Mouse (Mus musculus): ENCODE measurements around the gene Rnf135.
"Not testable (repeated sequence)": the region's sequence is repeated elsewhere in the genome, so short reads cannot be mapped to it uniquely, and the experiment has no call there.

The Rnf135 gene

DNA sequence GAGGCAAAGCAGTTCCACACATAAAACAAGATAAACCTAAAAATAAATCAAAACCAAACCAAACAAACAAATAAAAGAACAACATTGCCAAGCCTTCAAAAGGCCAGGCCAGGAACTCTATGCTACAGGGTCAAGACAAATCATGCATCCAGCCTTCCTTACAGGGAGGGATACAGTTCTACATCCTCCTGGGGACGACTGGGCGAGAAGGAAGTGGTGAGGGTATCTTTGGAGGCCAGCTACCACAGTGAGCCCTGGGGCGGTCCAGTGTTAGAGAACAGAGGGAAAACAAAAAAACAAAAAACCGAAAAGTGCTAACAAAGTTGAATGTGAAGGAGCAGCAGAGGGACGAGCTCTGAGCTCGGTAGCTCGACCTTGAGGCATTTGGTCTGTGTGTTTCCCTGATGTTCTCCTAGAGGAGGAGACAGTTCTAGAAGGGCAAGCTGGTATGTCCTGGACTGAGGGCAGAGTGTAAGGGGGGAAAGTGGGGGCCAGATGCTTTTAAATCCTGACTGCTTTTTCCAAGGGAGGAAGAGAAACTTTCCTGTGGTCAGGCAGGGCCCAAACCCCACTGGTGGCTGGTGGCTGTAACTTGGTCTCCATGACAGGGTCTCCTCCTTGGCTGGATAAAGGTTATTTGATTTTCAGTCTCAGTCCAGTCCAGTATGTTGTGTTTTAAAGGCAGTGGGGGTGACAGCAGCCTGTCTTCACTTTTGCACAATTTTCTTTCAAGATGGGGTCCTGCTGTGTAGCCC is 20.1 kb upstream of the Rnf135 start:
- no peak for DNase-seq (ENCODE audit: low spot score)

DNA sequence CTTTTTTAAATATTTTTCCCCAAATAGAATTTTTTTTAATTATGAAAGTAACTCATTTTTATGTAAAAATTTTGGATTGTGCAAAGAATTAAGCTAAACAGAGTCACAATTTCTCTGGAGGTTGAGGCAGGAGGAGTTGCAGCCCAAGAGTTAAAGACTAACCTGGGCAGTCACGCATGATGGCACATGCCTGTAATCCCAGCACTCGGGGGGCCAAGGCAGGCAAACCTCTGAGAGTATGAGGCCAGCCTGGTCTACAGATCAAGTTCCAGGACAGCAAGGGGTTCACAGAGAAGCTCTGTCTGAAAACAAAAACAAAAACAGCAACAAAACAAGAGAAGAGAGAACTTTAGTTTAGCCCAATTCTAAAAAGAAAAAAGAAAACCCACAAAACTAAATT is 19.4 kb upstream of the Rnf135 start:
- no peak for DNase-seq (ENCODE audit: low spot score)

DNA sequence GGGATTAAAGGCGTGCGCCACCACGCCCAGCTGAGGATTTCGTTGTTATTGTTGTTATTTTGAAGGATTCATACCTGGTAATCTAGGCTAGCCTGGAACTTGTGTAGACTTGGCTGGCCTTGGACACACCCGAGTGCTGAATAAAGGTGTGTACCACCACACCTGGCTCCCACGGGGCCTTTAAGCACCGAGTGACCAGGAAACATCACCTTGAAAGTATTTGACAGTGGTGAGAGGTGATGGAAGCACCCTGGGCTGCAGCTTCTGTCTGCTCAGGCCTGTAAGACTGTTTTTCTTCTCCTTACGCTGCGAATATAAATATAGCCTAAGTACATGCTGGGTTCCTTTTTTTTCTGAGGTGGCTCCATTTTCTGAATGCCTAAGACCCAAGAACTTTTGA is 15.5 kb upstream of the Rnf135 start:
- DNase-seq (ENCODE audit: low spot score) = no peak

DNA sequence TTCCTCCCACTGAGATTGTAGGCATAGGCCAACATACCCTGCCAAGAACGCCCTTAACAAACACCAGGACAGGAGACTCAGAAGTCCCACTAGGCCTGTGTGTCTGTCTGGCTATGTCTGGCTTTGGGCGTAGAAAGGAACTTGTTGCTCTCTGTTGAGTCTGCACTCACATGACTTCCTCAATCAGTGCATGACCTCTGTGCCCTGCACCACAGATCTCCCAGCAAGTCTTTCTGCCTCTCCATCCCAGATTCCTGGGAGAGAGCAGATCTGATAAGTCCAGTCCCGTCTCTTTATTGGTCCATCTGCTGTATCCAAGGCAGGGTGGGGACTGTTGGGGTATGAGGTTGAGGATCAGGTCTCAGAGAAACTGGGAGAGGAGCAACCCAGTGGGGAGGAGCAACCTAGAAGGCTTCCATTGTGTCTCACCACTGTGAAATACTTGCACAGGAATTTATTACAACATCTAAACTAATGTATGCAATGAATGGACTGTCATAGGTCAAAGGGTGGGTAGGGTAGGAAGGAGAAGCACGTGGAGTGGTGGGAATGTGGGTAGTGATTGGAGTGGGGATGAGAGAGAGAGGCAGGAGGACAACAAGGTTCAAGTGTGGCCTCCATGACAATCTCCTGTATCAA is 14.9 kb upstream of the Rnf135 start:
- no peak for DNase-seq (ENCODE audit: low spot score)

DNA sequence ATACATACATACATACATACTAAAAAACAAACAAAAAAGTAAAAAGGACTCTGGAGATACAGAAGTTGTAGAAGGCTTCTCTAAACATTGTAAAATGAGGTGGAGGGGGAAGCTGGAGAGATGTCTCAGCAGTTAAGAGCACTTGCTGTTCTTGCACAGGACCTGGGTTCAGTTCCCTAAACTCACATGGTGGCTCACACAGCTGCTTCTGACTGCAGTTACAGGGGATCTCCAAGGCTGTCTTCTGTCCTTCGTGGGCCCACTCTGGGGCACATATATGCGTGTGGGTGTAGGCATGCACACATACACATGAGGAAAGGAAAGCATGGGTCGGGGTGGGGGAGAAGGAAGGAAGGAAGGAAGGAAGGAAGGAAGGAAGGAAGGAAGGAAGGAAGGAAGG is 14.0 kb upstream of the Rnf135 start:
- no peak for DNase-seq (ENCODE audit: low spot score)

DNA sequence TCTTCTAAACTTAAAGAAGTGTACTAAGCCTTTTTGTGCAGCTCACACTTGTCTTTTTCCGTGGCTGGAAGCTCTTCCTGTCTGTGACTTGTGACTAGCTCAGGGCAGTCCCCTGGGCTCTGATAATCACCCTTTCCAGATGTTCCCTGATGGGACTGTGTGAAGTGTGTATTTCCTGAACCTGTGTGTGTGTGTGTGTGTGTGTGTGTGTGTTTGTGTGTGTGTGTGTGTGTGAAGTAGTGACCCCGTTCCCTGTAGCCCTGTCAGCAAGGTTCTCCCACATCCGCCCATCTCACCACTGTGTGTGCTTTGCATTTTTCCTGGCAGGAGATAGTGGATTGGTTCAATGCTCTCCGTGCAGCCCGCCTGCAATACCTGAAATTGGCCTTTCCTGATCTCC is 13.3 kb upstream of the Rnf135 start:
- DNase-seq (ENCODE audit: low spot score) = no peak

DNA sequence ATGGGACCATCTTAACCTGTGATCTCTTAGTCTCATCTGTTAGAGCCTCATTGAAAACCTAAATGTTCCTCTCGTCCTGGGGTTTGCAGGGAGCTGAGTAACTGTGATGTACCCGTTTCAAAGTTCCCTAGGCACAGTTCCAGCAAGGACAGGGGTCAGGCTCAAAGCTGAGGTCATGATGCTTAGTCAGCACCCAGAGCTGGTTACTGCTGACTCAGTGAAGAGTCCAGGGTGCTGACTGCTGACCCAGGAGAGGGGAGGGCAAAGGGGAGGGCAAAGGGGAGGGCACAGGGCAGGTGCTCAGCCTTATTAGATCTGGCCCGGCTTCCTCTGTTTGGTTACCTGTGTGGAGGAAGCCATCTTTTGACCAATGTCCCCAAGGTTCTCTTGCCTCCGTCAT is 11.8 kb upstream of the Rnf135 start:
- DNase-seq (ENCODE audit: low spot score) = no peak

DNA sequence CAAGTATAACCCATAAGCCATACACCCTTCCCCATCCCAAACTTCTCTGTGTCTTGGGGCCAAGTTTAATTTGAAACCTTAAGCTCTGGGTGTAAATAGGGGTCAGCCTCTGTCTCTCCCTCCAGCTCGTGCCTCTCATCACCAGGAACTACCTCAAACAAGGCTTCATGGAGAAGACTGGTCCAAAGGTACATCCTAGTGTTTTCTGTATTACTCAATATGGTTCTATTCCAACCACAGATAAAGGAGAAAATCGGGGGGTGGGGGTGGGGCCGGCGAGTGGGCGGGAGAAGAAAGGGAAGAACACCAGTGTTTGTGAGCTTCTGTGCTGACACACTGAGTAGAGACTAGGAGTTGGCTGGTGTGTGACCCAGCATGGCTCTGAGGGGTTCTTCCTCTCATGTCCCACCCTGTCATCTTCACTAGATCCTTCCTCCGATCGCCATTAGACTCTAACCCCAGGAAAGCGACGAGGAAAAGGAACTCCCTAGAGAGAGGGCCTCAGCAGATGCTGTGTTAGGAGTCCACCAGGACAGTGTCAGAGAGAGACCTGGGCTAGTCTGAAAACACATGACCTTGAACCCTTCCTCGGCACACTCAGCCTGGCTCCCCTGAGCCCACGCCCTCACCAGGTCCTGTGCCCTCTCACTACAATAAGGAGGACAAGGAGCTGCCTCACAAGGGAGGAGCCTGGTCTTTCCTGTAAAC is 9.5 kb upstream of the Rnf135 start:
- DNase-seq (ENCODE audit: low spot score) = no peak

DNA sequence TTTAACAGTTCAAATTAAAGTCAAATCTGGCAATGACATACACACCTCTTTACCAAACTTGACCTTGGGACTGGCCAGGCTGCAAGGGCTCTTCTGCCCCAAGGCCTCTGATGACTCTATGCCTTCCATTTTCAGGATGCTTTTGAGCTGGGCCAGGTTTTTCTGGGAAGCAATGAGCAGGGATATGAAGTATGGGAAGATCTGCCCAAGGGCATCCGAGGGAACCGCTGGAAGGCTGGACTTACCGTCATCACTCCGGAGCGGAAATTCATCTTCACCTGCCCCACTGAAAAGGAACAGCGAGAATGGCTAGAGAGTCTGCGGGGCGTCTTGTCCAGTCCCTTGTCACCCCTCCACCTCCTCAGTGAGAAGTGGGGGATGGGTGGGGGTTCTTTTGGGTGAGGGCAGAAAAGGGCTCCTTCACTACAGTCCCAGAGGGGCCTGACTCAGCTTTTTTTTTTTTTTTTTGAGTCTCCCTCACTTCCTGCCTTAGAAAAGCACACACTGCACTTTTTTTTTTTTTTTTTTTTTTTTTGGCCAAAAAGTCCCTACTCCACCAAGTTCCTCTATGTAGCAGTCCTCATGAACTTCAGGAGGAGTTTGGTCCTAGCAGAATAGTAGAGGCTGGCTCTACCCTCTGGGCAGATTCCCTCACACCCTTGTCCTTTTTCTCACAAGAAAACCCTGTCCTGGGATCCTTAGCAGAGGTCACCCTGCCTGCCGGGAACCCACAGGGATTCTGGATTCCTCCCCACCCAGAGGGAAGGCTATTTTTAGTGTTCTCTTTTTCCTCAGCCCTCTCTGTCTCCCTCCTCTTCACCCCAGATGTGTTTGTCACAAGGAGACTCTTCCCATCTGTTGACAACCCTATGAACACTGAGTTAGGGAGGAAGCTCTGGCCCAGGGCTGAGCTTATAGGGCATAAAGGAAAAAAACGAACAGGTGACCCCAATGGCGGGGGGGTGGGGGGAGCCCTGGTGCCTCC is 6.4 kb upstream of the Rnf135 start:
- DNase-seq (ENCODE audit: low spot score) = no peak

DNA sequence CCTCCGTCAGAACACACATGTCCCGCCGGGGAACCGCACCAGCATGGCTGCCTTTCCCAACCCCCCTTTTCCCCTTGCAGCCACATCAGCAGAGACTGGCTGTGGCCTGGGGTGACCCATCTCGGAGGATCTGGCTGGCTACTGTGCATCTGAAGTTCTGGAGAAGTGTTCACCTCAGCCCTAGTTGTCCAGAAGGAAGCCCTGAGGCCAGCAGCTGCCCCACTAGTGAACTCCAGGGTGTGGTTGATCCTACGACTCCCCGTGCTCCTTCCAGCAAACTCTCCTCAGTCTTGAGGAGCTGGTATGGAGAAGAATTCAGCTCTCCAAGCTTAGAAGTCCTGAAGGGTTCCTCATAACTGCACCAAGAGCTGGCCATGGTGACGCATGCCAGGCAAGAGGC is 5.3 kb upstream of the Rnf135 start:
- DNase-seq (ENCODE audit: low spot score) = no peak

DNA sequence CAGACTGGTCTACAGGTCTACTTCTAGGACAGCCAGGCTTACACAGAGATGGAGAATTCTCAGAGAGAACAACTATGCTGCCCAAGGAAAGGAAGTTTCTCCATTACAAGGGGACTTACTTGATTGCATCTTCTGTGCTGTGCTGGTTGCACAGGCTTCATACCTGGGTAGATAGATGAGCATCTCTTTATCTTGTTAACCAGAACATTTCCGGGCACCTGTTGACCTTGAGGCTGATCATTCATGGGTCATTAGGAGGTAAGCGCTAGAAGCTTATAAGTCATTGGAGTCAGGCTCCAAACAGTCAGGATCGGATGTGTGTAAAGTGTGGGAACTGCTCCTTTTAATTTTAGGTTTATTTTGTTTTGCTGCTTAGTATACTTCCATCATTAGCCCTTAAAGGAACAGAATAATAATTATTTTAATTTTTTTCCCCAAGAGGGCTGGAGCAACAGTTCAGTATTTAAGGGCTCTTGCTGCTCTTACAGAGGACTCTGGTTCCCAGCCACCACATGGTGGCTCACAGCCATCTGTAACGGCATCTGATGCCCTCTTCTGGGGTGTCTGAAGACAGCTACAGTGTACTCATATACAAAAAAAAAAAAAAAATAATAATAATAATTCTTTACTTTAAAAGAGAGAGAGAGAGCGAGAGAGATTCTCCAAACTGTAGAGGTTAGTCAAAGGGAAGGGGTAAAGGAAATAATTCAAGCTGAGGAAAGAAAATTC is 2.5 kb upstream of the Rnf135 start:
- DNase-seq (ENCODE audit: low spot score) = no peak

DNA sequence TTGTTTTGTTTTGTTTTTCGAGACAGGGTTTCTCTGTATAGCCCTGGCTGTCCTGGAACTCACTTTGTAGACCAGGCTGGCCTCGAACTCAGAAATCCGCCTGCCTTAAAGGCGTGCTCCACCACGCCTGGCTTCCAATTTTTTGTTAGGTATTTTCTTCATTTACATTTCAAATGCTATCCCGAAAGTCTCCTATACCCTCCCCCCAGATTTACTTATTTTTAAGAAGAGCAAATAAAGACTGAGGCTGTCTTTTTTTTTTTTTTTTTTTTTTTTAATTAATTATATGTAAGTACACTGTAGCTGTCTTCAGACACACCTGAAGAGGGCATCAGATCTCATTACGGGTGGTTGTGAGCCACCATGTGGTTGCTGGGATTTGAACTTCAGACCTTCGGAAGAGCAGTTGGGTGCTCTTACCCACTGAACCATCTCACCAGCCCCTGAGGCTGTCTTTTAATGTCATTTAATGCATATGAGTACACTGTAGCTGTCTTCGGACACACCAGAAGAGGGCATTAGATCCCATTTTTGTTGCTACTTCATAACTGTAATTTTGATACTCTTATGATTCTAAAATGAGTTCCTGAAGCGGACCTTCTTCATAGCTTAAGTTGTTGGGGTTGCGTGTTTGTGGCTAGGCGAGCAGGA is 472 bp upstream of the Rnf135 start:
- not testable (repeated sequence) for DNase-seq (ENCODE audit: low spot score)

DNA sequence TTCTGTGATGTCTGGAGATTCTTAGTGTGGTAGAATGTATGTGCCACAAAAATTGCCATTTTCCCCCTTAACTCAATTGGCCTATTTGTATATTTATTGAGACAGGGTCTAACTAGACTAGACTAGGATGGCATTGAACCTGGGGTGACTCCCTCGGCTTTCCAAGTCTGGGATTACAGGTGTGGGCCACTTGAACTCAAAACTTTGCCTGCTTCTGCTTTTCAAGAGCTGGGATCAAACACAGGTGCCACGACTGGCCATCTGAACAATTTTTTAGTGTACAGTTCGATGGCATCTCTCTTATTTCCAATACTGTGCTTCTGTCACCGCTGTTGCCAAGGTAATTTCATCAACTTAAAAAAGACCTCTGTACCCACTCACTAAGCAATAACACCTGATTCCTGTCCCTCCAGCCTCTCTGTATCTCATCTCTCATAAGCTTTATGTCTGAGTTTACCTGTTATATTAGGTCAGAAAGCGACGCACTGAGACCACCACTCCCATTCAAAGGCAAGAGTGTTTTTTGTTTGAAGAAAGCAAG is 950 bp downstream of the Rnf135 start:
- DNase-seq (ENCODE audit: low spot score) = no peak

DNA sequence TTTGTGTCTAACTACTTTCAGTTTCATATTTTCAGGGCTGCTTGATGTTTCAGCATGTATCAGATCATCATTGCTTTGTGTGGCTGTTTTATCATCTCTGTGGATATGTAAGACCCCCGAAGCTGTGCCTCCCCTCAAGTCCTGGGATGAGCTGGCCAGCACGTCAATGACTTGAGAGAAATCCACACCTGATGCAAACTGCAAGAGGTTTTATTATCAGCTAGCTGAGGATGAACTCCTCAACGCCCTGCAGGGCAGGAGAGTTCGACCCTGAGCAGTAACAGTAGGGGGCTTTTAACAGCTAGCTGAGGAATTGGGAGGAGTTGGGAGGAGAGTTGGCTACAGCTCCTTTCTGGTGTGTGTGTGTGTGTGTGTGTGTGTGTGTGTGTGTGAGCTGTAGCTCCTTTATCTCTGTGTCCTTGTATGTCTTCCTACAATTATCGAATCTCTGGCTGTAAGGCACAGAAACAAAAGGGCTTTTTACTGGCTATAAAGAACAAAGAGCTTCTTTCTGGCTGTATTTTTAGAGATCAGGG is 1.9 kb downstream of the Rnf135 start:
- DNase-seq (ENCODE audit: low spot score) = not testable (repeated sequence)

DNA sequence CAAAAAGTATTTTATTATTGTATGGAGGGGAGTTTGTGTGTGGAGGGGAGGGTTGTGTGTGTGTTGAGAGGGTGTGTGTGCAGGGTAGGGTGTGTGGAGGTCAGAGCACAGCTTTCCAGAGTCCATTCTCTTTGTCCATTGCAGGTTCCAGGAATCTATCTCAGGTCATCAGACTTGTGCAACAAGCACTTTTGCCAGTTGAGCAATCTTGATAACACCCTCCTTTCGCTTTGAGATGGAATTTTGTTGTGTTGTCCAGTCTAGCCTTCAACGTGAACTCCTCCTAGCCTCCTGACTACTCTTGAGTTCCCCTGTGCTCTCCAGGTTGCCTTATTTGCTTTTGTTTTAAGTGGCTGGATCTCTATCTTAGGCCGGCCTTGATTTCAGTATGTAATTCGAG is 6.6 kb downstream of the Rnf135 start:
- no peak for DNase-seq (ENCODE audit: low spot score)

DNA sequence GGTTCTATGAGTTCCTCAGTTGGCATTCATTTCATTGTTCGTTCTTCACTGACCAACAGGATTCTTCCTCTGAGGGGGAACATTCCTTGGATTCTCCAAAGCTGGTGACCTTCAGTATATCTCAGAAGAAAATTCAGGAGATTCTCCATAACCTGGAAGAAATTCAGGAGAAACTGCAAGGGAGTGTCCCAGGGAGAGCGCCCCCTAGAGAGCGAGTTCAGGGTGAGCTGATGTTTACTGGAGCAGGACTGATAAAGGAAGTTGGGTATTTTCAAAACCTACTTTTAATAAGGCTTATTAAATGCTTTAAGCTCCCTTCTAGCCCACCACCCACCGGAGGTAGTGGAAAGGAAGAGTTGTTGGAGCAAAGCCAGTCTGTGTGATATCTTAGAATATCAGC is 10.2 kb downstream of the Rnf135 start:
- no peak for DNase-seq (ENCODE audit: low spot score)

DNA sequence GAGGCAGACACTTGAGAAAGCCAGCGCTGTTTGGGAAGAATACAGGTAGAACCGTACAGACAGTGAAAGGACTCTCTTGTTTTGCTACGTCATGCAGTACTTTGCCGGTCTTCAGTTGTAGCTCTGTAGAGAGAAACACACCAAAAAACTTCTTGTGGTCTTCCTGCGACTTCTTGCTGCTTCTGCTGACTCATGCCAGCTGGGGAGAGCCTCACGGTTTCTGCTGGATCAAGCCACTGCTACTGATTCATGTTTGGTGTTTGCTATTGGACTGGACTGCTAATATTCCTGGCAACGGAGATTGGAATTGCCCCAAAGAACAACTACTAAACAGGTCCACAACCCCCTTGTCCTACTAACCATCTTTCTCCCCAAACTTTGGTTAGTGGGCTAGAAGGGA is 12.7 kb downstream of the Rnf135 start:
- no peak for DNase-seq (ENCODE audit: low spot score)

DNA sequence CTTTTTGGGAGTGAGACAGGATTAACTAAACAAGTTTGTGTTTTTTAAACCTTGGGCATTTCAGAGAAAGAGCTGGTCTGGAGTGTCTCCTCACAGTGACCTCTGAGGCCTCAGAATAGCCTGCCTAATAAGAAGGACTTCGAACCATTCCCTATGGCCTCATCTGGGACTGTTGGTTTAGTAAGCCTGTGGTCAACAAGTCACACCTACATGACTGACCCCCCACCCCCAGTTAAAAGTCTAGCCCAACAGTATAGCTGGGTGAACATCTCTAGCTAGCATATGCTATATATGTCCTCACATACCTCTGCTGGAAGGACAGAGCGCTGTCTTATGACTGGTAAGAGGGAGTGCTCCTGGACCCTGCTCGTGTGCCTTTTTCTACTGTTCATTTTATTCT is 15.7 kb downstream of the Rnf135 start:
- no peak for DNase-seq (ENCODE audit: low spot score)

DNA sequence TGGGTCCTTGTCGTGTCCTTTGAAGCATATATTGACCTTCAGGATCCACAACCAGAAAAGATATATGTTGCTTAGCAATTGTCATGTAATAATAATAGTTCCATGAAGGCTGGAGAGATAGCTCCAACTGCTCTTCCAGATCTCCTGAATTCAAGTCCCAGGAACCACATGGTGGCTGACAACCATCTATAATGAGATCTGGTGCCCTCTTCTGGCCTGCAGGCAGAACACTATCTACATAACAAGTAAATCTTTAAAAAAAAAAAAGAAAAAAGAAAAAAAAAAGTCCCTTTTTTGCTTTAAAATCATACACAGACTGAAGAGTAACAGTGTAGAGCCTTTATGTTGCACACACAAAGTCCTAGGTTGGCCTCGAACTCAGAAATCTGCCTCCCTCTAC is 16.1 kb downstream of the Rnf135 start:
- DNase-seq (ENCODE audit: low spot score) = no peak

DNA sequence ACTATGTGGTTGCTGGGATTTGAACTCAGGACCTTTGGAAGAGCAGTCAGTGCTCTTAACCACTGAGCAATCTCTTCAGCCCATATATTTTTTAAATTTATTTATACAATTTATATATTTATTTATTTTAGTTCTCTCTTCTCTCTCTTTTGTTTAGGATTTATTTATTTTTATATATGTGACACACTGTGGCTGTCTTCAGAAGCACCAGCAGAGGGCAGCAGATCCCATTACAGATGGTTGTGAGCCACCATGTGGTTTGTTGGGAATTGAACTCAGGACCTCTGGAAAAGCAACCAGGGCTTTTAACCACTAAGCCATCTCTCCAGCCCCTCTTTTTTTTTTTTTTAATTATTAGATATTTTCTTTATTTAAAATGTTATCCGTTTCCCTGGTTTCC is 16.7 kb downstream of the Rnf135 start:
- peak; percentile 35 for DNase-seq (ENCODE audit: low spot score)

Measured in T-cell, adult 2 months (primary cell).